Mouse (Mus musculus): ENCODE data around the gene Smyd4. TPM values are rescaled to one million over a fixed set of nuclear protein-coding genes. Genes with fewer than 3 reads are reported as not detected.

Gene Smyd4
- polyA plus RNA-seq, 1 experiment from 2014 or later: 11.6 TPM

DNA sequence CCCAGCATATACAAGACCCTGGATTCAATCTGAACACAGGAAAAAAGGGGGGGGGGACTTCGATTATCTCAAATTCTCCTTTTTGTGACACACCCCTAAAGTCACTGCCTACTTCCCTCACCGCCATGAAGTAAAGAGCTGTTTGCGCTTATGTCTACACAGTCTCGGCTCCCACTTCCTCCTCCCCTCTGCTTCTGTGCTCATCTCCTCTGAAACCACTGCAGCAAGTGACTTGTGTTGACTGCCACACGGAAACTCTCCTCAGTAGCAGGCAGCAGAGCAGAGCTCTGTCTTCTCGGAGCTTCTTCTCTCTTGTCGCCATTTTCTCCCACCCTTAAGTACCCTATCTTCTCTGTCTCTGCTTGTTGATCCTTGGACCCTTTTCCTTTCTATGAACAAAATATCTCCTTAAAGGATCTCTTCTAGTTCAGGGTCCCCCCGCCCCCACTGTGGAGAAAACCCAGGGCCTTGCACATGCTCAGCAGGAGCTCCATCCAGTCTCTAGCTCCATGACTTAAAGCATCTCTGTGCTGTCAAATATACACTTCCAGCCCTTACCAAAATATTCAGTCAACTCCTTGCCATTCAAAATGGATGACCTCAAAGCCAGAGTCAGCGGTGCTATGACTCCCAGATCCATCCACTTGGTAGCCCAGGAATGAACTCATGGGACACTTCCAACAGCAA lies 80.9 kb downstream of the Smyd4 start:
- Histone ChIP-seq H3K4me2 (ENCODE audit: low read length) (no peak overlapping the region), H3K9ac (ENCODE audit: low read length) (no peak overlapping the region), H3K27me3 (replicated peaks; ENCODE audit: control insufficient read depth, insufficient read depth, low read length) (no peaks in the 10 kb centered on the region), H3K4me1 (replicated peaks; ENCODE audit: control insufficient read depth, insufficient read depth, low read length) (no peaks in the 10 kb centered on the region), H3K27ac (ENCODE audit: low read depth) (no peak overlapping the region), H3K4me3 (ENCODE audit: low read depth, low read length) (no peak overlapping the region), H3K36me3 (ENCODE audit: control insufficient read depth, insufficient read depth, low read length) (no peaks in the 10 kb centered on the region), H3K9me3 (ENCODE audit: control insufficient read depth, low read length) (peaks cover 2% of the 10 kb centered on the region; the same call in 1 of the 2 replicates)
- 71% methylated on average over 9 of the region's 9 CpGs for WGBS
- DNase-seq (ENCODE audit: low spot score) (no peak), ATAC-seq (replicated peaks; ENCODE audit: low FRiP score, low TSS enrichment, low read depth) (no peak)

DNA sequence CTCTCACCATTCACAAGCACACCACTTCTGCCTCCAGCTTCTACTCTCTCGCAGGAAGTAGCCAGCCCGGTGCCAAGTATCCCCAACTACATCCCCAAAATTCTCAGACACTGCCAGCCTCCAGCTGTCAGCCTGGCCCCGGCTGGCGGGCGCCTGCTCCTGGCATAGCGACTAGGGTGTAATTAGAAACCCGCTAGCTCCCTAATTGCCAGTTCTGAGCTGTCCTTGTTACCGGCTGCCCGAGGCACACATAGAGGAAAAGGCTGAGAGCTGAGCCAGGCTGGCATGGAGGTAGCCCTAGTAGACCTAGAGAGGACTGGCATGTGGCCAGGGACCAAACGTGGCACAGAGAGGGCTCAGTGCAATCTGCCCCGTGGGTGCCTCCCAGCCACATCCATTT lies 83.1 kb downstream of the Smyd4 start:
- H3K27ac ChIP-seq (ENCODE audit: low read depth): no peak overlapping the region
- ATAC-seq (replicated peaks; ENCODE audit: low FRiP score, low TSS enrichment, low read depth) (no peak), DNase-seq (ENCODE audit: low spot score) (no peak)
- no peak overlapping the region for H3K4me2 ChIP-seq (ENCODE audit: low read length)
- no peak overlapping the region for H3K4me3 ChIP-seq (ENCODE audit: low read depth, low read length)
- H3K36me3 ChIP-seq (ENCODE audit: control insufficient read depth, insufficient read depth, low read length): no peaks in the 10 kb centered on the region
- no peaks in the 10 kb centered on the region for H3K27me3 ChIP-seq (replicated peaks; ENCODE audit: control insufficient read depth, insufficient read depth, low read length)
- H3K4me1 ChIP-seq (replicated peaks; ENCODE audit: control insufficient read depth, insufficient read depth, low read length): no peaks in the 10 kb centered on the region
- 82% methylated on average over 11 of the region's 11 CpGs for WGBS
- H3K9ac ChIP-seq (ENCODE audit: low read length): no peak overlapping the region
- H3K9me3 ChIP-seq (ENCODE audit: control insufficient read depth, low read length): peaks cover 3% of the 10 kb centered on the region; the same call in 1 of the 2 replicates

DNA sequence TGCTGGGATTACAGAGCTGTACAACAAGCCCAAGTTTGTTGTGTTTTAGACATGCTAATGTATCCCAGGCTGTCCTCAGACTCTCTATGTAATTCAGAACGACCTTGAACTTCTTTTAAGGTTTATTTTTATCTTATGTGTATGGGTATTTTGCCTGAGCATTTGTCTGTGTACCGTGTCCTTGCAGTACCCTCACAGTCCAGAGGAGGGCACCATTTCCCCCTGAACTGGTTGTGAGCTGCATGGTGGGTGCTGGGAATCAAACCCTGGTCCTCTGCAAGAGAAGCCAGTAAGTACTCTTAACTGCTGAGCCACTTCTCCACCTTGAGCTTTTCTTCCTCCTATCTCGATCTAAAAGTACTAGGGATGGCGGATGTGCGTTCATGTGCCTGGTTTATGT lies 85.9 kb downstream of the Smyd4 start:
- Histone ChIP-seq H3K36me3 (ENCODE audit: control insufficient read depth, insufficient read depth, low read length) (no peaks in the 10 kb centered on the region), H3K27ac (ENCODE audit: low read depth) (no peak overlapping the region), H3K4me3 (ENCODE audit: low read depth, low read length) (no peak overlapping the region), H3K9ac (ENCODE audit: low read length) (no peak overlapping the region), H3K4me1 (replicated peaks; ENCODE audit: control insufficient read depth, insufficient read depth, low read length) (no peaks in the 10 kb centered on the region), H3K9me3 (ENCODE audit: control insufficient read depth, low read length) (peaks cover 3% of the 10 kb centered on the region; the same call in 1 of the 2 replicates), H3K4me2 (ENCODE audit: low read length) (no peak overlapping the region), H3K27me3 (replicated peaks; ENCODE audit: control insufficient read depth, insufficient read depth, low read length) (no peaks in the 10 kb centered on the region)
- DNase-seq (ENCODE audit: low spot score) (no peak), ATAC-seq (replicated peaks; ENCODE audit: low FRiP score, low TSS enrichment, low read depth) (no peak)
- WGBS: 85% methylated on average over 5 of the region's 5 CpGs

DNA sequence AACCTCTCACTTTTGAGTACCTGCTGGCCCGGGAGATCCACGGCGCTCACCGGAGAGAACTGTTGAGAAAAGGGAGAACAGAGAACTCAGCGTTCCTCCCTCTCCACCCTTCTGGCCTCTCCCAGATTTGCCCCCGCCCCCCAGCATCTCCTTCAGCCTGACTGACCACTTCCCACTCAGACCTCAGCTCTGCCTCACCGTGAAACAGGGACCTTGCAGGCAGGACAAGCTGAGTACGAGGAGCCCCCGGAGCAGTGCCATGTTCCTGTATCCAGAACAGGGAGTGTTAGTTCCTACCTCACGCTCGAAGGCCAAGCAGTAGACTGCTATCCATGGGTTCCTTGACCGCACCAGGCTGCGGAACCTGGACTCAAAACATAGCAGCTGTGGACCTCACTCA lies 90.0 kb downstream of the Smyd4 start:
- ATAC-seq (replicated peaks; ENCODE audit: low FRiP score, low TSS enrichment, low read depth) (no peak), DNase-seq (ENCODE audit: low spot score) (no peak)
- Histone ChIP-seq H3K4me1 (replicated peaks; ENCODE audit: control insufficient read depth, insufficient read depth, low read length) (no peaks in the 10 kb centered on the region), H3K4me3 (ENCODE audit: low read depth, low read length) (no peak overlapping the region), H3K36me3 (ENCODE audit: control insufficient read depth, insufficient read depth, low read length) (0 out of 2 replicates have a peak, but pooled peaks cover 4% of the 10 kb centered on the region), H3K9me3 (ENCODE audit: control insufficient read depth, low read length) (peaks cover 3% of the 10 kb centered on the region; the same call in 1 of the 2 replicates), H3K27me3 (replicated peaks; ENCODE audit: control insufficient read depth, insufficient read depth, low read length) (no peaks in the 10 kb centered on the region), H3K27ac (ENCODE audit: low read depth) (no peak overlapping the region), H3K4me2 (ENCODE audit: low read length) (no peak overlapping the region), H3K9ac (ENCODE audit: low read length) (no peak overlapping the region)
- WGBS: 86% methylated on average over 13 of the region's 13 CpGs

DNA sequence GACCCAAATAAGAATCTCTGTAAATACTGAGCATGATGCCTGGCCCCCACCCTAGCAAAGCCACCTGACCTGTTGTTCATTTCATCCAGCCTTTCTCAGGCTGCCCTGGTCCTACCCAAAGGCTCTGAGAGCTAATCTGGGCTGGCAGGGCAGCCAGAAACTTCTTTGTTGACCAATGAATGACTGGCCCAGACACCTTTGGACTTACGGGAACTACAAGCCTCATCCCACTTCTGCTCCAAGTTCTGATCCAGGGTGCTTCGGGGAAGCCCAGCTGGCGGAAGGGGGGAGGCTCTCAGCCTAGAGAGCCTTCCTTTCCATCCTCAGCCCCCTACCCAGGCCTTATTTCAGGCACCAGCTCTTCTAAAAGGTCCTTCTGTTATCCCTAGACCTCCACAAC lies 90.6 kb downstream of the Smyd4 start:
- Histone ChIP-seq H3K4me3 (ENCODE audit: low read depth, low read length) (no peak overlapping the region), H3K27me3 (replicated peaks; ENCODE audit: control insufficient read depth, insufficient read depth, low read length) (no peaks in the 10 kb centered on the region), H3K9ac (ENCODE audit: low read length) (no peak overlapping the region), H3K4me1 (replicated peaks; ENCODE audit: control insufficient read depth, insufficient read depth, low read length) (no peaks in the 10 kb centered on the region), H3K9me3 (ENCODE audit: control insufficient read depth, low read length) (peaks cover 3% of the 10 kb centered on the region; the same call in 1 of the 2 replicates), H3K27ac (ENCODE audit: low read depth) (no peak overlapping the region), H3K36me3 (ENCODE audit: control insufficient read depth, insufficient read depth, low read length) (0 out of 2 replicates have a peak, but pooled peaks cover 4% of the 10 kb centered on the region), H3K4me2 (ENCODE audit: low read length) (no peak overlapping the region)
- WGBS: 91% methylated on average over 3 of the region's 3 CpGs
- ATAC-seq (replicated peaks; ENCODE audit: low FRiP score, low TSS enrichment, low read depth): no peak
- DNase-seq (ENCODE audit: low spot score): no peak

DNA sequence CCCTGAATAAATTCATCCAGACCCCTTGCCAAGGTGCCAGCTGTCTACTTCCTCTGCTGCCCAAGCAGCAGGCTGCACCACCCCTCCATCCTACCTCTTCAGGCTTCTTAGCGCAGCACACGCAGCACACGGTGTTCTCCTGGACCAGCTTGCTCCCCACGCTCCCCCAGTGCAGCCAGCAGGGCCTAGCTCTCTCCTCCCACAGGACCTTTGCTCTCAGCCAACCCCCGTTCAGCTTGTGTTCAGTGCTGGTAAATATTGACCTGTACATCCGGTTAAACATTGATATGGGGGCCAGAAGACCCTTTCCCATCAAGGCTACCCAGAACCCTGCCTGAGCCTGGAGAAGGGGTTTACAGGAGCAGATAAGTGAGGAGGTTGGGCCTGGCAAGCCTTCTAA lies 91.1 kb downstream of the Smyd4 start, which contains the start of gene Serpinf2:
TSS of gene Serpinf2 (minus strand) at position 229 of the 400 bp plus-strand sequence.
- no peak for DNase-seq (ENCODE audit: low spot score)
- no peak within 1 kb of the TSS for H3K27ac ChIP-seq (ENCODE audit: low read depth)
- ATAC-seq (replicated peaks; ENCODE audit: low FRiP score, low TSS enrichment, low read depth): no peak
- peaks cover 4% of the 10 kb centered on the region; the same call in 1 of the 2 replicates for H3K36me3 ChIP-seq (ENCODE audit: control insufficient read depth, insufficient read depth, low read length)
- no peak within 1 kb of the TSS for H3K4me2 ChIP-seq (ENCODE audit: low read length)
- H3K9me3 ChIP-seq (ENCODE audit: control insufficient read depth, low read length): no peaks in the 10 kb centered on the region
- no peak within 1 kb of the TSS for H3K4me3 ChIP-seq (ENCODE audit: low read depth, low read length)
- H3K27me3 ChIP-seq (replicated peaks; ENCODE audit: control insufficient read depth, insufficient read depth, low read length): no peaks in the 10 kb centered on the region
- 70% methylated on average over 6 of the region's 6 CpGs for WGBS
- H3K4me1 ChIP-seq (replicated peaks; ENCODE audit: control insufficient read depth, insufficient read depth, low read length): no peaks in the 10 kb centered on the region
- no peak within 1 kb of the TSS for H3K9ac ChIP-seq (ENCODE audit: low read length)

DNA sequence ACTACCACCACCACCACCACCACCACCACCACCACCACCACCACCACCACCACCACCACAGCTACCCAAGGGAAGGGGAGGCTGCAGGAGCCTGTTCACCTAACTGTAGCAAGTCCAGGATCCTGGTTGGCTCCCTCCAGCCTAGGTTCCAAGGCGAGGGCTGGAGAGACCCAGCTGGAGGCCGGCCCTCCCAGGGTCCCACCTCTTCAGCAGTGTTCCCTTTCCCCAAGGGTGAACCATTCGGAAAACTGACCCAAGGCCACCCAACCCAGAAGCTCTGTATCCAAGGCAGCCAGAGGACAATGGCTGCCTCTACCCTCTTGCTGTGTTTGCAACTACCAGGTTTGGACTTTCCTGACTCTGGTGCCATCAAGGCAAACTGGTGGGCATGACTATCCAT lies 91.7 kb downstream of the Smyd4 start:
- DNase-seq (ENCODE audit: low spot score): no peak
- Histone ChIP-seq H3K4me3 (ENCODE audit: low read depth, low read length) (no peak overlapping the region), H3K4me1 (replicated peaks; ENCODE audit: control insufficient read depth, insufficient read depth, low read length) (no peaks in the 10 kb centered on the region), H3K27ac (ENCODE audit: low read depth) (no peak overlapping the region), H3K4me2 (ENCODE audit: low read length) (no peak overlapping the region), H3K36me3 (ENCODE audit: control insufficient read depth, insufficient read depth, low read length) (peaks cover 9% of the 10 kb centered on the region; the same call in 1 of the 2 replicates), H3K9me3 (ENCODE audit: control insufficient read depth, low read length) (no peaks in the 10 kb centered on the region), H3K9ac (ENCODE audit: low read length) (no peak overlapping the region), H3K27me3 (replicated peaks; ENCODE audit: control insufficient read depth, insufficient read depth, low read length) (no peaks in the 10 kb centered on the region)
- no peak for ATAC-seq (replicated peaks; ENCODE audit: low FRiP score, low TSS enrichment, low read depth)
- 95% methylated on average over 3 of the region's 3 CpGs for WGBS

DNA sequence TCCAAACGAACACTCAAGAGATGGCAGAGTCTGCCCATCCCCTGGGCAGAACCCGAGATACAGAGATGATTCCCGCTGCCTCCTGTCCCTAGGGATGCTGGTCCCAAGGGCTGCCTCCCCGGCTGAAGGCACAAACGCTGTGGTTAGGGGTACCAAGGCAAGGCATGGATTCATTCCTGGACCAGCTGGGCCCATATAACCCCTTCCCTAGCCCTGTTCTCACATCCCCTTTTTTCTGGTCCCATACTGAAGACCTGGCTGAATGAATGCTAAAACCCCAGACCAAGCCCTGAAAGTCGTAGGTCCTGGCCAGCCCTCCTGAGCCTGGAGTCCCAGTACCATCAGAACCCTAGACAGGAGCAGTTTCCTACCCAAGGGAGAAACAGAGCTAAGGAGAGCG lies 92.8 kb downstream of the Smyd4 start:
- DNase-seq (ENCODE audit: low spot score) (no peak), ATAC-seq (replicated peaks; ENCODE audit: low FRiP score, low TSS enrichment, low read depth) (no peak)
- Histone ChIP-seq H3K4me3 (ENCODE audit: low read depth, low read length) (no peak overlapping the region), H3K27me3 (replicated peaks; ENCODE audit: control insufficient read depth, insufficient read depth, low read length) (no peaks in the 10 kb centered on the region), H3K9me3 (ENCODE audit: control insufficient read depth, low read length) (no peaks in the 10 kb centered on the region), H3K4me2 (ENCODE audit: low read length) (no peak overlapping the region), H3K4me1 (replicated peaks; ENCODE audit: control insufficient read depth, insufficient read depth, low read length) (no peaks in the 10 kb centered on the region), H3K27ac (ENCODE audit: low read depth) (no peak overlapping the region), H3K9ac (ENCODE audit: low read length) (no peak overlapping the region), H3K36me3 (ENCODE audit: control insufficient read depth, insufficient read depth, low read length) (peaks cover 9% of the 10 kb centered on the region; the same call in 1 of the 2 replicates)
- 73% methylated on average over 7 of the region's 7 CpGs for WGBS

DNA sequence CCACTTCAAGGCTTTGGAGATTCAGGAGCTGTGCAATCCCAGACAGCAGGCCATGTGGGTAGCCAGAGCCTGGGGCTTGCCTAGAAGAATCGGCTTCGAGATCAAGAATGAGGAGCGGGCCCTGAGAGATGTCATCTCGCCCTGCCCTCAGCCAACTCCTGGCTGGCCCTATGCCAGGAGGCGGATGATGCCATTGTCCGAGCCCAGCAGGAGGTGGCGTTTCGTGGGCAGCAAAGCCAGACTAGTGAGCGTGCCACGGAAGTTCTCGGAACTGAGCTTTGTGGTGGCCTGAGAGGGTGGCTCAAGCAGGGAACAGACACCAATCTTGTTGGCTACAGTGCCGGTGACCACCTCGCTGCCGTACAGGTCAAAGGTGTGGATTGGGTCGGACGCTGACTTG lies 93.4 kb downstream of the Smyd4 start:
- ATAC-seq (replicated peaks; ENCODE audit: low FRiP score, low TSS enrichment, low read depth): no peak
- H3K4me1 ChIP-seq (replicated peaks; ENCODE audit: control insufficient read depth, insufficient read depth, low read length): no peaks in the 10 kb centered on the region
- no peak for DNase-seq (ENCODE audit: low spot score)
- H3K27me3 ChIP-seq (replicated peaks; ENCODE audit: control insufficient read depth, insufficient read depth, low read length): no peaks in the 10 kb centered on the region
- no peak overlapping the region for H3K9ac ChIP-seq (ENCODE audit: low read length)
- H3K4me3 ChIP-seq (ENCODE audit: low read depth, low read length): no peak overlapping the region
- H3K36me3 ChIP-seq (ENCODE audit: control insufficient read depth, insufficient read depth, low read length): peaks cover 9% of the 10 kb centered on the region; the same call in 1 of the 2 replicates
- H3K9me3 ChIP-seq (ENCODE audit: control insufficient read depth, low read length): no peaks in the 10 kb centered on the region
- WGBS: 91% methylated on average over 16 of the region's 16 CpGs
- no peak overlapping the region for H3K27ac ChIP-seq (ENCODE audit: low read depth)
- H3K4me2 ChIP-seq (ENCODE audit: low read length): no peak overlapping the region

All from intestine, embryonic 14.5 days (tissue).